Mouse (Mus musculus): ENCODE measurements at regions not wholly inside any gene's neighbourhood (a gene's known extent, or its start where the extent isn't known, plus 50 kb on each side); places are given as distances from the start of the nearest gene placed in this dataset.

DNA sequence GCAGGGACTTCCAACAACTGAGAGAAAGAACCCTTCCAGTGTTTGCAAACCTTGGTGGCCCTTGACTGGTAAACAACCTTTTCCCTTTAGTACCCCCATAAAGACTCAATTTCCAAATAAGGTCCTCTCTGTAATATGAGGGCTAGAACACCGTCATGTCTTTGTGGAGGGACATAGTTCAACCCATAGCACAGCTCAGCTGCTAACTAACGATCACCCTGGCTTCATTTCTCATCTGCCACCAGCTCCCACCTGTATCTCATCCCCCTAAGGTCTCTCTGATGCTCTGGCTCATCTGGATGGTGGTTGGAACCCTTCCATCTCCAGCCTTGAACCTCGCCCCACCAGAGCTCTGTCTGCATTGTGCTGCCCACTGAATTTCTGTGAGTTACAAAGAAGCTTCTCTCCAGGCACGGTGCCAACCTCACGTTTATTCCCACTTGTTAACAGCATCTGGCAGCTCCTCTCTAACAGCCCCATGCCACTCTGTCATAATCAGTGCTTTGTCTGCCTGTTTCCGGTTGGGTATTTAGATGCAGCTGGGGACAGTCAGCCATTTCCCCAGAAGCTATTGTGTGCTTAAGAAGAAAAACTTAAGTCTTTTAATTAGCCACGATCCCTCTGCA is 137.0 kb upstream of the Cdh5 start:
- no peak for DNase-seq (ENCODE audit: low spot score)

DNA sequence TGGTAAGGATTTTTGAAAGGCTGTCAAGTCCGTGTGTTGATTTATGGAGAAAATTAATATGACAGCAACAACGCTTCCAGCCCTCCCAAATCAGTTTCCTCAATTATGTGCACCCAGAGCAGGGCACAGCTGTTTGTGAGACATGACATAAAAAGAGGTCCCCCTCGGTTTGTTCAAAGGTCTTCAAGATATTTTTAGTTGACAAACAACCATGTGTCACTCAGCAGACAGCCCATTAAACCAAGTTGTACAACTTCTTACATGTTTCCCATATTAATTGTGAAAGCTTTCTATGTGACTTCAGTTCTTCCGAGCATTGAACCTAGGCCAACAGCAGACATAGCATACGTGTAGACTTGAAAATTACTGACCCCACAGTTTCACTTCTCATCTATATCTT is 131.5 kb upstream of the Cdh5 start:
- no peak for DNase-seq (ENCODE audit: low spot score)

DNA sequence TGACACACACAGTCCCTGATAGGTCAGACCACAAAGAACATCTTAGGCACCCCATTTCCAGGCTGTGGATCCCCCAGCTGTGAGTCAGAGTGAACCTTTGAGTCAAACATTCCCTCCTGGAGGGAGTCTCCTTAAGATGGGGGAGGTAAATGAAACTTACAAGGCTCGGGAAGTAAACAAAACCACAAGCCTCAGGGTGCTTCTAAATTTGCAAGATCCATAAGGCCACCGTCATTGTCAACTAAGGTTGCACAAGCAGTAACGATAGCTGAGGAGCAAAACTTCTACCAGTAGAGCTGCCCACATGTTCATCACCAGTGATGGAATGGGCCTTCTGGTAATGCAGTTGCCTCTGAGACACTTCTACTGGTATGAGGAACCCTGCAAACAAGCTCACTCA is 130.9 kb upstream of the Cdh5 start:
- DNase-seq (ENCODE audit: low spot score), result no peak

DNA sequence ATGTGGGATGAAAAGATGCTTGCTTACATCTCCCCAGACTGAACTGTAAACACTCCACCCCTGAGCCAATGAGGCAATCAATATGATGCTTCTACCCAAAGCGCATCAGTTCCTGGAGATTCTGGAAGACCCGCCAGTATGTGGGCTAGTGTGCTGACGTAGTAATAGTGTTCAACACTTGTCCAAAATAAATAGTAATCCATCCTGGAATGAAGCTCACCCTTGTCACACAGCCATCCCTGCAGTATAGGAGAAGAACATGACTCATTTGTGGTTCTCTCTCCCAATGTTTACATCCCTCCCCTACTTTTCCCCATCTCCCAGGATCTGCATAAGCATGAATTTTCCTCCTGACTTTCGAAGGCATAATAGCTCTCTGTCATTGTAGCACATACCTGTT is 130.5 kb upstream of the Cdh5 start:
- DNase-seq (ENCODE audit: low spot score), result no peak

DNA sequence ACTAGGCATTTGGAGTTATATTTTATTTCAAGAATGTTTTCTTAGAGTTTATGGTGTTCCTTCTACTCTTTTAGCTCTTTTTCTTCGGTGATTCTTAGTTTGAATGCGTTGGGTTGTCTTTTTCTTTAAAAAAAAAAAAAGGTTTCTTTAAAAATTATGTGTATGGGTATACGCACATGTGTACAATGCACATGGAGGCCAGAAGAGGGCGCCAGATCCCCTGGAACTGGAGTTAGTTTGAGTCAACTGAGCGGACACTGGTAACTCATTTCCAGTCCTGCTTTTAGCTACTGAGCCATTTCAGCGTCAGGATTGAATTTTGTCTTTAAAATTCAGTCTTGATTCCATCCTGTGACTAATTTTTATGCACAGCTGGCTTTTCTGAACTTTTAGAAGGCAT is 124.9 kb upstream of the Cdh5 start:
- no peak for DNase-seq (ENCODE audit: low spot score)

DNA sequence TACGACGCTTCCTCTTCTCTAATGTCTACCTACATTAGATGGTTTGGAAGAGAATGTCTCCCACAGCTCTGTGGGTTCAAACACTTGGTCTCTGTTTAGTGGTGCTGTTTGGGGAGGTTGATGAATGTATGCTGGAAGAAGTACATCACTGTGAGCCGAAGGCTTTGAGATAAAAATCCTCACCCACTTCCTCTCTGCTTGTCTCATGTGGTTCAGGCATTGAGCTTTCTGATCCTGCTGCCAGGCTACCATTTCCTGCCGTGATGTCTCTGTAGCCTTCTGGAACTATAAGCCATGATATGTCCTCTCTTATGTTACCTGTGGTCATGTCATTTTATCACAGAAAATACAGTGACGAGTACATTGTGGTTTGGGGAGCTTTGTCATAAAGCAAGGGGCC is 122.5 kb upstream of the Cdh5 start:
- DNase-seq (ENCODE audit: low spot score), result no peak

DNA sequence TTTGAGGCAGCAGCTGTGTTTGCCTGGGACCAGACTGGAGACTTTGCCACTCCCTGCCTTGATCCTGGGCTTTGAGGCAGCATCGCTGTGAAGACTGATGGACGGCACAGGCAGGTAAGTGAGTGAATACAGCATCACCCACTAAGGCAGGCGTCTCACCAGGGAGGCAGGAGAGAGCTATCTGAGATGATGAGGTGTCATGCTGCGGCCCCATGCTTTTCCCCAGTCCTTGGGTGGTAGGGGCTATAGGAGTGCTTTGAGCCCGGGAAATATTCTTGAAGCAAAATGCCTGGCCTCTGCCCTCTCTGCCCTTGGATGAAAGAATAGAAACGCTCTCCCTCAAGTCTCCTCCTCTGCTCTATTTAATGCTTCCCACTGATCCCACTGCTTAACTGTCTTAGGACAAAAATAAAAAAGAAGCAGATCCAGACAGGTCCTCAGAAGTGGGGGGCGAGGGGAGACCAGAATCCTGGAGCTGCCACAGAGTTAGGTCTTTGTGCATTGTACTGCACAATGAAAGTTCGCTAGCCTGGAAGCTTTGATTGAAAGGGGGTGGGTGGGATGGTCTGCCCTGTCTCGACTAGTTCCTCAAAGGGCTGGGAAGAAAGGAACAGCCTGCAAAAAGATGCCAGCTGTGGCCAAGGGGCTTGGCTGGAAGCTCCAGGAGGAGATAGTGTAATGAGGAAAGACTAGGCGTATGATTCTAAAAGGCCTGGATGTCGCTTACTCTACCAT is 117.4 kb upstream of the Cdh5 start:
- DNase-seq (ENCODE audit: low spot score), result no peak

DNA sequence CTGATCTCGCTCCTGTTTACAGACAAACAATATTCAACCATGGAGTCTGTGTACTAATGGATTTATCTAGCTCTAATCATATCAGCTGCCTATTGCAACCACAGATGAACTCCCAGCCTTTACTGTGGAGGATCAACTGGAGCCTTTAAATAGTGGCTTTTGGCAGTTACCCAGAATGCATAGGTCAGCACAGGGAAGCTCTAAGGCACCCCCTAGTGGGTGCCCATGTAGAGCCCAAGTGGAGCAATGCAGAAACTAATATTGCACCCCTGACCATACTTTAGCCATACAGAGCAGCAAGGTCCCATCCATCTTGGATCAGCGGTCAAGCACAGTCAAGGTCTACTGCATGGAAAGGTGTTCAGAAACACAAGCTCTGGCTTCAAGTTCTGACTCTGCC is 115.8 kb upstream of the Cdh5 start:
- DNase-seq (ENCODE audit: low spot score), result no peak

DNA sequence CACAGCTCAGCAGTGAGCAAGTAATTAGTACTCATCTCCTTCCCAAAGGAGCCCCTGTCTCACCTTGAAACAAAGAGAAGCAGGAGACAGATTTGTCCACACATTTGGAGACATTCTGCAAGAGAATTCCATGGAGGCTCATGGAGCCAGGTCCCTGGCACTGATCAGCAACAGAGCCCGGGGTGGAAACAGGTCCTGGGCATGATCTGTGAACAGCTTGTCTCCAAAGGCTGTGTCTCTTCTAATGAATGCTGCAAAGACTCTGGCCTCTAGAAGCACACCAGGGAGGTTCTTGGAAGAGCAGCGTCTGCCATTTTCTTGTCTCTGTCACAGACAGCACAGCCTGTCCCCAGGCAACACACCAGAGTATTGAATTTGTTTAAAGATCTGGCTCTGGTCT is 107.5 kb upstream of the Cdh5 start:
- no peak for DNase-seq (ENCODE audit: low spot score)

DNA sequence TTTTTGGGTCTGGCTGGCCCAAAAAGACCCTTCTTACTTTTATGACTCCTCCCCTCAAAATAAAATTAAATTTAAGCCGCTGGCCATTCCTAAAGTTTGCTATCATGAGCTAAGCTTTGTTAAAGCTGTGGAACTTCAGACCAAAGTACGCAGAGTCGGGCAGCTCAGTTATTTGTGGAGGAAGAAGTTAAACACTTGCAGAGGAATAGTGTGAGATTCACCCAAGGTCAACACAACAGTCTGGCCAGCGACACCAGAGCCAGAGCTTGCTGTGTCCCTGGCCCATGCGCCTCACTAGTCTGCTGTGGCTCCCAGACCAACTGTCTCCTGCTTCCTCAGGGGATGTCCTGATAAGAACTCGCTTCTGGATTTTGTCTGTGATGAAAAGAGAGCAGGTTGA is 103.3 kb upstream of the Cdh5 start:
- no peak for DNase-seq (ENCODE audit: low spot score)

DNA sequence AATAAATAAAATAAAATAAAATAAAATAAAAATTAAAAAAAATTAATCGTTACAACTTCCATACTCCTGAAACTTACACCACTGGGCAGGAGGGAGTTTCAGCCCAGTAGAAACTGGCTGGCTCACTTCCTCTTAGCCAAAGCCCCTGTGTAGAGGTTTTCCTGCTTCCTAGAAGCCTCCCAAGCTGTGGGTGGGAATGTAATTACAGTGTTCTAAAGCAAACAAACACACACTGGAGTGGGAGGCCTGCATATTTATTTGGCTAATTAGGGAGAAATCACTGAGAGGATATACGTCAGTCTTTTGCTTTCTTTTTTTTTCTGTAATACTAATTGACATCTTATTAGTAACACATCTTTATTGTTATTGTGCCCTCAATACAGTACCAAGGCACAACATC is 94.2 kb upstream of the Cdh5 start:
- no peak for DNase-seq (ENCODE audit: low spot score)

DNA sequence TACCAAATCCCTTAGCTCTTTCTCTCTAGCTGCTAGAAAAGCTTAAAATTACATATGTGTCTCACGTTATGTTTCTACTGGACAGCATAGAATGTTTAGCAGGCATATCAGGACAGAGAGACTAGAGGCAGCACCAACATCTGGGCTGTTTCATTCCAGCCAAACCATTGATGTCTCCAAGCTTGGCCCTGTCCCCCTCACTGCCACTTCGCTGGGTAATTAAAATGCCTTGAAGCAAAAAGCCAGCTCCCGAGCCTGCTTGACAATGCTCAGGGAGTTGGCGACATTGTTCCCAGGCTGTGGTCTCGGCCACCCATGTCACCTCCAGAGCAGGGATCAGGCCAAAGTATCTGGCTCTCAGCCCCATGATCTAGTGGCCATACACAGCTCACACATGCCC is 92.7 kb upstream of the Cdh5 start:
- DNase-seq (ENCODE audit: low spot score), result no peak

DNA sequence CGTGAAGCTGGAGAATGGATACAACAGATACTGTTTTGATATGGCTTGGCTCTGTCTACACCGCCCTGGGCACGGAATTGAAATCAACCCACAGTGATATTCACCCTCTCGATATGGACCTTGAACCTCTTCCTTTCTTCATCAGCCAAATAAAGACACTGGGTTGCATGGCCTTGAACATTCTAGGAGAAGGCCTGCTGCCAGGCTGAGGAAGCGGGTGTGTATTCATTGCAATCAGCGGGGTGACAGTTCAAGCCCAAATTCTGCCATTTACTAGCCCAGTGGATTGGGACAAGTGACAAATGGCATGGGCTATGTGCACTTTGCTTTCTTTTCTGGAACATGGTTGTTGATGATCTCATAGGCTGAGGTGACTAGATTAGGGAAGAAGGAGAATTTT is 92.1 kb upstream of the Cdh5 start:
- no peak for DNase-seq (ENCODE audit: low spot score)

DNA sequence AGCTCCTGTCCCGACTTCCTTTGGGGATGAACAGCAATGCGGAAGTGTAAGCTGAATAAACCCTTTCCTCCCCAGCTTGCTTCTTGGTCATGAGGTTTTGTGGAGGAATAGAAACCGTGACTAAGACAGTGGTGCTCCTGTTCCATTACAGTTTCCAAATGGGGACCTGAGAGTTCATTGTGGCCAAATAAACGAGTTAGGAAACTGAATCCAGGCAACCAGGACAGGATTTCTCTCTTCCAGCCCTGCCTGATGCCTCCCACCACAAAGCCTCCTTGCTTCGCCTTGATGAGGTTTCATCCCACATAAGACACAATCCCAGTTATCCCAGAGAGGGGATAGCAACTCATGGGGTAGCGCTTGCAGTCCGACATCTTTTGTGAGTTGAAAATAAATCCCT is 79.2 kb upstream of the Cdh5 start:
- DNase-seq (ENCODE audit: low spot score), result no peak

DNA sequence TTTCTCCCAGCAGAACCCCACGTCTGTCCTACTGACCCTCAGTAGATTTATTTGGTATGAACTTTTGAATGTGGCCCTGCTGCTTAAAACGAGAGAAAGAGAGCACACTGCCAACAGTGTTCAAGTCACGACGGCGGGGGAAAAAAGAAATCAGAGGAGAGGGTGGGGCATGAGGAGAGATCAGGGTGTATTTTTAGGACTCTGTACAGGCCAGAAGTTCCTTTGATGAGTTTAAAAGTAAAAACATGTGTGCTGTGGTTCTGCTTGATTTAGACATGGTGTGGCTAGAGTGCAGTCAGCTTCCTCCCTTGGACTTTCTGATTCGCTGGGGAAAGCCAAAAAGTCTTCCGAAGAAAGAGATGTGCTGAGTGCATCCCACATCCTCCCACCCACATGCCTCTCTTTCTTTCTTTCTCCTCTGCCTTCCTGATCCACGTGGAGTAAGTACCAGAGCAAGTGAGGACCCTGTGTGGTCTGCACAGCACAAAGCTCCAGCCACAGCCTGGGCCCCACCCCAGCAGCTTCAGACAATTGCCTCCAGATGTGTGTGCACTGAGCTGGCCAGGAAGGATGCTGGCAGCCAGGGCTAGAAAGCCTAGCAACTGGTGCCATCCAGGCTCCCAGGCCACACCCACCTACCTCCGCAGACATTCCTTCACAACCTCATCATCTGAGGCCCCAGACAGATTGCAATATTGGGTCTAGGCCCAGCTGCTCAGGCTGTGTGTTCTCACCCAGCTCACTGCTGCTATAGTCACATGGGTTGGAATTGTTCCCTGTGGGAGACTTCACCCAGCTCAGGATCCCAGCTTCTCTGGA is 78.5 kb upstream of the Cdh5 start:
- peak; percentile 11 for DNase-seq (ENCODE audit: low spot score)

DNA sequence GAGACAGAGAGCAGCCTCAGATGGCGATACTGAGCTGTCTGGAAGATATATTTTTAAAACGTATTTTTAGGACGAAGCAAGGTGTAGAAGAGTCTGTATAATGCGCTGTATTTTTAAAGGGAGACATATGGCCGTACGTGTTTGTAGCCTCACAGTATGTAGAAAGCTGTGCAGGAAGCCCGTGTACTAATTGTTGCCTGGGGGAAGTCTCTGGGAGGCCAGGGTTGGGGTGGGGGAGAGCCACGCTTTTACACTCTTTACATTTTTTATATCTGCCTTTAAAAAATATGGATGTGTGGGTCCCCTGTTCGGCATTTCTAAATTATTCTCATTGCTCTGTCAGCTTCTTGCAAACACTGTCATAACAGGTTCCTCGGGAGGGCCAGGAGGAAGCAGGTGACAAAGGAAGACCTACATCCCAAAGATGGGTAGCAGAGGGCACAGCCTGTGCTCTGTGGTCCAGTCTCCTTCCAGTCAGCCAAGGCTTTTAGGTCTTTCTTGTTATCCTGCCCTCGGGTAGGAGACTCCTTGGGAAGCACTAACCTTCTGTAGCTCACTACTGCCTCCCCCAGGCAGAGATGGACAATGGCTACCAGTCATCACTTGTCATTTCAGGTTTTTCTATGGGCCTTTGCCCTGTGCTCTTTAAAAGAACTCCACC is 74.1 kb upstream of the Cdh5 start:
- DNase-seq (ENCODE audit: low spot score), result peak; percentile 17

DNA sequence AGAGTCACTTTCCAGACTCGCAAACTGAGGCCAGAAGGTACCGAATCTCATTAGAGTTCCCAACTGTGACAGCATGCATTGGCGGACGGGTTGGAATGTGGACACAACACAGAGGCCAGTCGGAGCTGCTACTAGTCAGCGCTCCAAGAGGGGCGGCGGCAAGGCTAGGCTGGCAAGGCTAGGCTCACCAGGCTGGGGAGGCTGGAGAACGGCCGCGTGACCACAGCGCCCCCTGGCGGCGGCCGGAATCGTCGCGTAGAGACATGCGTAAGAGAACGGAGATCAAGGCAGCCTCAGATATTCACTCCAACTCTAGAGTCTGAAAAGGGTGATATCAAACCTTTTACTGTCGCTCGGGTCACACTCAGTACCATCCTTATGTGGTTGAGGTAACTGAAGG is 72.8 kb upstream of the Cdh5 start:
- DNase-seq (ENCODE audit: low spot score), result peak; percentile 84

DNA sequence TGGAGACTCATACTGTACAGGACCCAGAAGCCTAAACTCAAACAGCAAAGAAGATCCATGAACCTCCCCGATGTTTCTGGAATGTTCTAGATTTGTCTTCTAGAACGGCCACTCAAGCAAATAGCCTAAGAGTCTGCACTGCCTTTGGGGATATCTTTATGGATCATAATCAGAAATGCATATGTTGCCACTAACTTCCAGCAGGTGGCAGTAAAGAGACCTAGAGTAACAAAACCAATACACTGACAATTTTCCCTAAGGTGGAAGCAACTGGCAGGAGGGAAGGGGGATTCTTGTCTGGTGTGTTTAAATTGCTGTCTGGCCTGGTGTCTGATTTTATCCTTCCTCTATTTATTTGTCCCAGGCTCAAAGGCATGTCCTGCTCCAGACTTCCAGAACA is 69.2 kb upstream of the Cdh5 start:
- DNase-seq (ENCODE audit: low spot score), result no peak

DNA sequence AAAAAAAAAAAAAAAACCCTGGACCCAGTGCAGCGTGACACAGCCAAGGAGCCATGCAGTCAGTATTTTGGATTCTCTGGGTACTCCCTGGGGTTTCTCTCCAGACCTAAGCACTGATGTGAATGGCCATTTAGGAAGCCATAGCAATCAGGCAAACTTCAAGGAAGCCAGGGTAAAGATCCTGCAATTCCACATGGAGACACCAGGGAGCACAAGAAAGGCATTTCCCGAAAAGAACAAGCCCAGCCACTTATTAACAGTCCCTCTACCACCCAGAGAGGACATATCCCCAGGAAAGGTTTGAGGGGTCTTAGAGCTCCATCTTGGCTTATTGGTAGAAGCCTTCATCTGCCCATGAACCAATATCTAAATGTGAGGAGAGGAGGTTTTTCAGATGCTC is 68.3 kb upstream of the Cdh5 start:
- DNase-seq (ENCODE audit: low spot score), result no peak

DNA sequence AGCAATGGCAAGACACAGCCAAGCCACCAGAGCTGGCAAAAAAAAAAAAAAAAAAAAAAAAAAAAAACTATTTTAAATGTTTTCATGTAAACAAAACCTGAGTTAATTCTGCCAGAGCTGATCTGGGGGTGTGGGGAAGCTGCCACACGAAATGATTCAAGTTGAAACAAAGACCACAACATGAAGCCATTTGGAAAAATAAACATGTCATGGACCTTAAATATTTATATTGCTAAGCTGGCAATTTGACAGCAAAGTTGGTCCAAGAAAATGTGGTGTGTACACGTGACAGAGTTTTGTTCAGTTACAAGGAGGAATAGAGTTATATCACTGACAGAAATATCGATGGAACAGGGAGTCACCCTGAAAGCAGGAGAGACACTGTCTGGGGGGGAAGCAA is 67.1 kb upstream of the Cdh5 start:
- no peak for DNase-seq (ENCODE audit: low spot score)

DNA sequence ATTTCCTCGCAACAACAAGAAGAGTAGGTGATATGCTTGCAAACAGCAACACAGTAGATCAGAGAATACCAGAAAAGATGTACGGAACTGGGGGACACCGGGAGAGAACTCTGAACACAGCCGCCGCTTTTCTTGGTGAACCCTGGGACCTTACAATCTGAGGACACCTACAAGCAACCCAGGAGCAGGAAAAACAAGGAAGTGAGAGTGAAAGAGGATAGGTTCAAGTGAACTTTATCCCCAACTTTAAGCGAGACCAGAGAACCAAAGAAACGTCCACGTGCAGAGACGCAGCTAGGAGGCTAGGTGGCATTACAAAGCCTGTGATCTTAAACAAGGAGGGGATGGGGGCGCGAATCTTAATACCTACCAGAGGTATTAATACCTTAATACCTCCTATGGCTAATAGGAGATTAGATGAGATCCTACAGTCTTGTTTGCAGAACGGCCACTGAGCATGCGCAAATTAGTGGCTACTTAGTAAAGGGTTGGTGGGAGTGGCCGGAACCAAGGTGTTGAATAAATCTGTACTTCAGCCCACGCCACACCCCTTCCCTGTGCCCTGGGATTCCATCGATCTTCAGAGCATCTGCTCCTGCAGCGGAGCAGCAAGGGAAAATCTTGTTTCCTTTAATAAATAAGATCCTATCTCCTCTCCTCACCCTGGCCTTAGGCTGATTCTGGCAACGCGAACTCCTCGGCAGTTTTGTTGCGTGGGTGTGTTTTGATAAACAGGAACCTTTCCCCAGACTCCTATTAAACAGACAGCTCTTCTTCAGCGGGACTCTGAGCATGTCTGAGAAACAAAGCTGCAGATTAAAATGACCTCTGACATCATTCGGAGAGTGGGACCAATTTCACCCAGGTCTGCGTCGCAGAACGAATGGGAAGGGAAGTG is 64.6 kb upstream of the Cdh5 start:
- DNase-seq (ENCODE audit: low spot score), result no peak

DNA sequence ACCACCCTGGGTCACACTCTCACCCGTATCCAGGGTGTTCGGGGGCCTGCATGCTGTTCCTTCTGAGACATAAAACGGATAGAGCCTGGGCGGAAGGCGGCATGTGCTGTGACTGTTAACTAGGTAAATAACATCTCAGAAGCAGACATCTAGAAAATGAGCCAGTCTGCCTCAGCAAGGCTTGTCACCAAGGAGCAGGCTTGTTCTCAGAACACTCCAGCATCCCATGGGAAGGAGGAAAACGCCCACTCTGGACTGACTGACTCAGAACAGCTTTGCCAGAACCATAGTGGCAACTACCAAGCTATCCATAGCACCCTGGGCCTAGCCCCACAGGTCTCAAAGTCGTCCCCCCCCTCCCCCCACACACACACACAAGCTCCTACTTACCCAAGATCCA is 63.8 kb upstream of the Cdh5 start:
- no peak for DNase-seq (ENCODE audit: low spot score)
